Mouse (Mus musculus) liver, embryonic 16.5 days (tissue): ENCODE data around the gene Sin3a. TPM values are rescaled to one million over a fixed set of nuclear protein-coding genes. Genes with fewer than 3 reads are reported as not detected.

Experiments used
- ATAC-seq: fragments of 200-750 bp; cut with Nextera tagmentation; 2 replicates; pipeline ENCODE4 v1.8.0; 2017; ENCODE audit warnings: low read depth, mild to moderate bottlenecking, moderate number of reproducible peaks, moderate library complexity
- H3K27ac ChIP-seq: fragments of 300-500 bp; sonication (generic); 2 replicates; pipeline ENCODE4 v1.5.1; 2014; ENCODE audit warnings: mild to moderate bottlenecking, low read length
- H3K27me3 ChIP-seq: fragments of 300-500 bp; sonication (generic); 2 replicates; pipeline ENCODE4 v1.6.1; 2014; ENCODE audit warnings: low read depth, low read length, mixed read lengths; ENCODE audit not compliant: control insufficient read depth, insufficient read depth
- H3K36me3 ChIP-seq: fragments of 300-500 bp; sonication (generic); 2 replicates; pipeline ENCODE4 v1.6.1; 2014; ENCODE audit warnings: mild to moderate bottlenecking; ENCODE audit not compliant: control insufficient read depth, insufficient read depth
- H3K4me1 ChIP-seq: fragments of 300-500 bp; sonication (generic); 2 replicates; pipeline ENCODE4 v1.6.1; 2014; ENCODE audit warnings: low read depth, low read length, mixed read lengths; ENCODE audit not compliant: control insufficient read depth
- H3K4me2 ChIP-seq: fragments of 300-500 bp; sonication (generic); 2 replicates; pipeline ENCODE4 v1.6.1; 2014; ENCODE audit warnings: low read depth, low read length, mixed read lengths
- H3K4me3 ChIP-seq: fragments of 300-500 bp; sonication (generic); 2 replicates; pipeline ENCODE4 v1.5.1; 2014; ENCODE audit warnings: low read depth, mild to moderate bottlenecking, low read length
- H3K9ac ChIP-seq: fragments of 300-500 bp; sonication (generic); 2 replicates; pipeline ENCODE4 v1.6.1; 2014; ENCODE audit warnings: low read depth, low read length
- H3K9me3 ChIP-seq: fragments of 300-500 bp; sonication (generic); replicated peaks from 2 replicates; pipeline ENCODE4 v1.6.1; 2016; ENCODE audit warnings: low read length; ENCODE audit not compliant: control insufficient read depth
- WGBS: fragments of 180-500 bp; shearing (Covaris S2); extraction: QIAGEN DNeasy Blood & Tissue Kit; methylation state at CpG from one replicate; pipeline ENCODE4 v1.1.7; 2014; ENCODE audit not compliant: insufficient replicate concordance; 5-methylcytosine and 5-hydroxymethylcytosine counted together
- polyA plus RNA-seq: library from polyadenylated mRNA; unstranded; fragments of >200 nt; fragmentation: Nextera tagmentation; extraction: Ambion mirVana; gene quantifications from 2 replicates; pipeline ENCODE4 v1.2.1, GENCODE M21; 2015

Gene Sin3a
- polyA plus RNA-seq, 1 experiment from 2014 or later, result 14.5 TPM

- peak overlapping the region; percentile 79 for H3K4me3 ChIP-seq
These were observed 57.8 kb downstream of the Sin3a start for GRCm38 (mm10) chr9:57129641-57130040.

GRCm38 (mm10) chr9:57130577-57131433 lies 59.0 kb downstream of the Sin3a start, which contains the start of gene Man2c1:
Gene Man2c1 (plus strand): TSS chr9:57130690.
- H3K4me3 ChIP-seq, result peak within 1 kb of the TSS; percentile 79
- peak within 1 kb of the TSS; percentile 99 for H3K4me2 ChIP-seq
- under 1% methylated on average over 58 of the region's 58 CpGs for WGBS
- peaks cover 9% of the 10 kb centered on the region for H3K4me1 ChIP-seq
- H3K27me3 ChIP-seq, result no peaks in the 10 kb centered on the region
- H3K36me3 ChIP-seq, result peaks cover 13% of the 10 kb centered on the region
- H3K27ac ChIP-seq, result peak within 1 kb of the TSS; percentile 95
- ATAC-seq, result peak; percentile 91
- peak within 1 kb of the TSS; percentile 79 for H3K9ac ChIP-seq
- H3K9me3 ChIP-seq, result no peaks in the 10 kb centered on the region

More at GRCm38 (mm10) chr9:57129641-57130040, 57.8 kb downstream of the Sin3a start:
- H3K27ac ChIP-seq, result no peak overlapping the region
- H3K9me3 ChIP-seq, result no peaks in the 10 kb centered on the region
- H3K27me3 ChIP-seq, result no peaks in the 10 kb centered on the region
- H3K4me1 ChIP-seq, result peaks cover 9% of the 10 kb centered on the region
- H3K4me2 ChIP-seq, result peak overlapping the region; percentile 99
- H3K36me3 ChIP-seq, result peaks cover 21% of the 10 kb centered on the region
- ATAC-seq, result no peak
- no peak overlapping the region; the same call in 1 of the 2 replicates for H3K9ac ChIP-seq

- H3K27me3 ChIP-seq, result no peaks in the 10 kb centered on the region
- ATAC-seq, result no peak
- H3K9me3 ChIP-seq, result no peaks in the 10 kb centered on the region
- H3K4me3 ChIP-seq, result no peak overlapping the region
- no peak overlapping the region for H3K4me2 ChIP-seq
- WGBS, result 69% methylated on average over 6 of the region's 6 CpGs
- no peaks in the 10 kb centered on the region for H3K4me1 ChIP-seq
- H3K27ac ChIP-seq, result no peak overlapping the region
- H3K36me3 ChIP-seq, result peaks cover 10% of the 10 kb centered on the region
- no peak overlapping the region for H3K9ac ChIP-seq
These were observed 65.4 kb downstream of the Sin3a start for GRCm38 (mm10) chr9:57137246-57137645.

- Histone ChIP-seq H3K4me3 (no peak overlapping the region), H3K27ac (no peak overlapping the region), H3K27me3 (no peaks in the 10 kb centered on the region), H3K4me1 (no peaks in the 10 kb centered on the region), H3K4me2 (no peak overlapping the region), H3K9me3 (no peaks in the 10 kb centered on the region), H3K9ac (no peak overlapping the region), H3K36me3 (peaks cover 10% of the 10 kb centered on the region)
- ATAC-seq, result no peak
- WGBS, result 72% methylated on average over 9 of the region's 9 CpGs
These were observed 65.9 kb downstream of the Sin3a start for GRCm38 (mm10) chr9:57137777-57138176.

GRCm38 (mm10) chr9:57138507-57138906 lies 66.7 kb downstream of the Sin3a start:
- Histone ChIP-seq H3K9ac (no peak overlapping the region), H3K4me3 (no peak overlapping the region), H3K4me1 (no peaks in the 10 kb centered on the region), H3K9me3 (no peaks in the 10 kb centered on the region), H3K27ac (no peak overlapping the region), H3K4me2 (no peak overlapping the region), H3K36me3 (peaks cover 10% of the 10 kb centered on the region), H3K27me3 (no peaks in the 10 kb centered on the region)
- 83% methylated on average over 6 of the region's 6 CpGs for WGBS
- no peak for ATAC-seq

- 79% methylated on average over 9 of the region's 9 CpGs for WGBS
- no peaks in the 10 kb centered on the region for H3K9me3 ChIP-seq
- H3K36me3 ChIP-seq, result peaks cover 10% of the 10 kb centered on the region
- no peak overlapping the region for H3K27ac ChIP-seq
- H3K4me2 ChIP-seq, result no peak overlapping the region
- H3K4me3 ChIP-seq, result no peak overlapping the region
- ATAC-seq, result no peak
- H3K9ac ChIP-seq, result no peak overlapping the region
- no peaks in the 10 kb centered on the region for H3K27me3 ChIP-seq
- H3K4me1 ChIP-seq, result no peaks in the 10 kb centered on the region
These were observed 67.3 kb downstream of the Sin3a start for GRCm38 (mm10) chr9:57139110-57139509.

GRCm38 (mm10) chr9:57139571-57139970 lies 67.7 kb downstream of the Sin3a start:
- ATAC-seq, result no peak
- no peak overlapping the region for H3K4me3 ChIP-seq
- 84% methylated on average over 5 of the region's 5 CpGs for WGBS
- H3K36me3 ChIP-seq, result peaks cover 10% of the 10 kb centered on the region
- no peaks in the 10 kb centered on the region for H3K9me3 ChIP-seq
- H3K27me3 ChIP-seq, result no peaks in the 10 kb centered on the region
- no peak overlapping the region for H3K4me2 ChIP-seq
- H3K9ac ChIP-seq, result no peak overlapping the region
- H3K4me1 ChIP-seq, result no peaks in the 10 kb centered on the region
- no peak overlapping the region for H3K27ac ChIP-seq

GRCm38 (mm10) chr9:57141417-57142353 lies 69.8 kb downstream of the Sin3a start:
- Histone ChIP-seq H3K36me3 (peaks cover 10% of the 10 kb centered on the region), H3K27me3 (no peaks in the 10 kb centered on the region), H3K9me3 (no peaks in the 10 kb centered on the region), H3K9ac (no peak overlapping the region), H3K4me2 (no peak overlapping the region), H3K4me3 (no peak overlapping the region), H3K4me1 (no peaks in the 10 kb centered on the region), H3K27ac (no peak overlapping the region)
- ATAC-seq, result no peak
- WGBS, result 72% methylated on average over 17 of the region's 17 CpGs
